Mouse (Mus musculus) embryonic facial prominence, embryonic 10.5 days (tissue): ENCODE measurements around the gene Gm21188. TPM values are rescaled to one million over a fixed set of nuclear protein-coding genes. Genes with fewer than 3 reads are reported as not detected.
A peak's percentile ranks its signal among the peaks of the same experiment; 100 is the strongest.
"Not testable (repeated sequence)": the region's sequence is repeated elsewhere in the genome, so short reads cannot be mapped to it uniquely, and the experiment has no call there.

ENCODE experiments used
- DNase-seq: peaks from one replicate; pipeline ENCODE4 v3.0.0-alpha.2; 2017; ENCODE audit warnings: low spot score
- H3K27ac ChIP-seq: fragments of 300-500 bp; sonication (generic); replicated peaks from 2 replicates; pipeline ENCODE4 v1.5.1; 2016; ENCODE audit warnings: mild to moderate bottlenecking
- H3K27me3 ChIP-seq: fragments of 300-500 bp; sonication (generic); replicated peaks from 2 replicates; pipeline ENCODE4 v1.6.1; 2016; ENCODE audit warnings: low read depth, mild to moderate bottlenecking; ENCODE audit not compliant: poor library complexity, severe bottlenecking
- H3K36me3 ChIP-seq: fragments of 300-500 bp; sonication (generic); replicated peaks from 2 replicates; pipeline ENCODE4 v1.6.1; 2016; ENCODE audit warnings: mild to moderate bottlenecking, moderate library complexity
- H3K4me1 ChIP-seq: fragments of 300-500 bp; sonication (generic); 2 replicates; pipeline ENCODE4 v1.6.1; 2016
- H3K4me3 ChIP-seq: fragments of 300-500 bp; sonication (generic); 2 replicates; pipeline ENCODE4 v1.5.1; 2016; ENCODE audit warnings: mild to moderate bottlenecking, moderate library complexity
- H3K9me3 ChIP-seq: fragments of 300-500 bp; sonication (generic); 2 replicates; pipeline ENCODE4 v1.6.1; 2016; ENCODE audit warnings: mild to moderate bottlenecking
- WGBS: fragments of 180-500 bp; shearing (Covaris S2); methylation state at CpG from one replicate; pipeline ENCODE4 v1.1.7; 2016; 5-methylcytosine and 5-hydroxymethylcytosine counted together
- polyA plus RNA-seq: library from polyadenylated mRNA; unstranded; fragments of >200 nt; fragmentation: Nextera tagmentation; extraction: Ambion mirVana; gene quantifications from 2 replicates; pipeline ENCODE4 v1.2.1, GENCODE M21; 2016

Gm21188 gene
- polyA plus RNA-seq, 1 experiment from 2014 or later, result not detected

GRCm38 (mm10) chr13:120041145-120041544, 10.8 kb downstream of the Gm21188 start:
- WGBS, result no CpG with 5 or more reads among the region's 1 CpGs
- not testable (repeated sequence) for H3K4me3 ChIP-seq, H3K27ac ChIP-seq

DNA sequence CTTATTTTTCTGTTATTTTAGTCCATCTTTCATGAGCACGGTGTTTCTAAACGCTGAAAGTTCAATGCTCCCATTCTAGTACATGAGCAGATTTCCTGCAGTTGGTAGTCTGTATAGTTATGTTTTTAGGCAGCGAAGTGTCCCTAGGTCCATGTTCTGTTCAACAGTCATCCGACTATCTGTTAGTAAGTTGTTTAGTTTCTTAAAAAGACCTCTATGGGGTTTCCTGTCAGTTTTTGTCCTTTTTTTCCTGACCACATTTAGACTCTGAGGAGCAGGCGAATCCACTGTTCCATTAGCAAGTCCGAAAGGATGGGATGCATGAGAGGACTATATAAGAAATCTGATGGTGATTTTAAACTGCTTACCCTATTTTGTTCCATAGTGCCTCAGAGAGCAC, 14.1 kb downstream of the Gm21188 start:
- H3K36me3 ChIP-seq, H3K4me1 ChIP-seq, H3K4me3 ChIP-seq, H3K27ac ChIP-seq, H3K9me3 ChIP-seq: not testable (repeated sequence)
- WGBS, result 7% methylated on average over 6 of the region's 6 CpGs
- peak; percentile 7 for DNase-seq
- peaks cover 42% of the 10 kb centered on the region for H3K27me3 ChIP-seq

More at GRCm38 (mm10) chr13:120041145-120041544, 10.8 kb downstream of the Gm21188 start:
- H3K36me3 ChIP-seq, H3K4me1 ChIP-seq, H3K9me3 ChIP-seq: not testable (repeated sequence)
- peak; percentile 28 for DNase-seq
- H3K27me3 ChIP-seq, result peaks cover 32% of the 10 kb centered on the region

GRCm38 (mm10) chr13:120036577-120037115, 15.3 kb downstream of the Gm21188 start:
- H3K9me3 ChIP-seq, H3K4me1 ChIP-seq, H3K36me3 ChIP-seq, H3K27ac ChIP-seq, H3K4me3 ChIP-seq: not testable (repeated sequence)
- 1% methylated on average over 25 of the region's 25 CpGs for WGBS
- DNase-seq, result peak; percentile 10
- peaks cover 40% of the 10 kb centered on the region for H3K27me3 ChIP-seq

GRCm38 (mm10) chr13:120035151-120035550, 16.8 kb downstream of the Gm21188 start:
- H3K4me1 ChIP-seq, DNase-seq, H3K4me3 ChIP-seq, H3K27ac ChIP-seq, H3K9me3 ChIP-seq, H3K36me3 ChIP-seq: not testable (repeated sequence)
- H3K27me3 ChIP-seq, result peaks cover 39% of the 10 kb centered on the region
- under 1% methylated on average over 13 of the region's 18 CpGs for WGBS

DNA sequence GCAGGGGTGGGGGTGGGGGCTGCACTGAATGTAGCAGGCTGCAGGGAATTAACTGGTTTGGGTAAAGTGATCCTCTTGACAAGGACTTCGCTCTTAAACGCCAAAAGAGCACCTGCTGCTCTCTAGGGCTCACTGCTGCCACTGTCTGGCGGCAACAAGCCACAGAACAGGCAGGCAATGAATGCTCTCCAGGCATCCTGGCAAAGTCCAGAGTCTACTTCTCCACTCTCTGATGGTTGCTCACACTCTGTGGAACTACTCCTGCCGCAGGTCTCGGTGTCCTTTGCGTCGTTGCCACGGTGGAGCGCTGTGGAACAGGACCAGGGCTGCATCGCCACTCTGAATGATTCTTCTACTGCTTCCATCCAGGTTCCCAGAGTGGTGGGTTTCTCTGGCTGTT, 17.4 kb downstream of the Gm21188 start:
- DNase-seq, H3K4me3 ChIP-seq, H3K4me1 ChIP-seq, H3K36me3 ChIP-seq, H3K9me3 ChIP-seq, H3K27ac ChIP-seq: not testable (repeated sequence)
- WGBS, result 0% methylated on average over 3 of the region's 10 CpGs
- H3K27me3 ChIP-seq, result peaks cover 37% of the 10 kb centered on the region

GRCm38 (mm10) chr13:120033516-120034190, 18.3 kb downstream of the Gm21188 start:
- not testable (repeated sequence) for H3K9me3 ChIP-seq, H3K36me3 ChIP-seq, H3K27ac ChIP-seq, H3K4me3 ChIP-seq, H3K4me1 ChIP-seq
- H3K27me3 ChIP-seq, result peaks cover 33% of the 10 kb centered on the region
- peak; percentile 7 for DNase-seq
- WGBS, result 2% methylated on average over 19 of the region's 19 CpGs

GRCm38 (mm10) chr13:120031676-120032075, 20.3 kb downstream of the Gm21188 start:
- not testable (repeated sequence) for H3K9me3 ChIP-seq, DNase-seq, H3K4me1 ChIP-seq, H3K4me3 ChIP-seq, H3K36me3 ChIP-seq, H3K27ac ChIP-seq
- peaks cover 19% of the 10 kb centered on the region for H3K27me3 ChIP-seq
- WGBS, result 1% methylated on average over 16 of the region's 16 CpGs

DNA sequence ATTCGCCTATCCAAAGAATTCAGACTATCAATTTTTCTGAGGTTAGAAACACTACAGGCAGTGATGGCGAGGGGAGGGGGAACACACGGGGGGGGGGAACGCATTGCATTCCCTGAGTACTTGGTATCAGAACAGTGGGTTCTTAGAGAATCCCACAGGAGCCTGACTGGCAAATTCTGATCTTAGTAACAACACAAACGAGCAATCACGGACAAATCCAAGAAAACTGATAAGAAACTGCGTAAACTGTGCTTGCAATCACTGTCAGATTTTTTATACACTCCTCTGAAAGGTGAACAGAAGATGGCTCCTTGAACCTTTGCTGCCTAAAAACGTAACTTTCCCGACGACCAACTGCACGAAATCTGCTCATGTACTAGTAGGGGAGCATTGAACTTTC, 24.6 kb downstream of the Gm21188 start:
- DNase-seq, result peak; percentile 9
- not testable (repeated sequence) for H3K36me3 ChIP-seq, H3K27ac ChIP-seq, H3K9me3 ChIP-seq, H3K4me3 ChIP-seq, H3K4me1 ChIP-seq
- WGBS, result 1% methylated on average over 11 of the region's 11 CpGs
- H3K27me3 ChIP-seq, result peaks cover 26% of the 10 kb centered on the region

GRCm38 (mm10) chr13:120026911-120027310, 25.1 kb downstream of the Gm21188 start, which contains the start of gene Gm36079:
TSS of gene Gm36079 (minus strand) at chr13:120027011.
- DNase-seq, H3K4me1 ChIP-seq, H3K36me3 ChIP-seq, H3K9me3 ChIP-seq, H3K27ac ChIP-seq, H3K4me3 ChIP-seq: not testable (repeated sequence)
- 0% methylated on average over 6 of the region's 17 CpGs for WGBS
- H3K27me3 ChIP-seq, result peaks cover 26% of the 10 kb centered on the region

DNA sequence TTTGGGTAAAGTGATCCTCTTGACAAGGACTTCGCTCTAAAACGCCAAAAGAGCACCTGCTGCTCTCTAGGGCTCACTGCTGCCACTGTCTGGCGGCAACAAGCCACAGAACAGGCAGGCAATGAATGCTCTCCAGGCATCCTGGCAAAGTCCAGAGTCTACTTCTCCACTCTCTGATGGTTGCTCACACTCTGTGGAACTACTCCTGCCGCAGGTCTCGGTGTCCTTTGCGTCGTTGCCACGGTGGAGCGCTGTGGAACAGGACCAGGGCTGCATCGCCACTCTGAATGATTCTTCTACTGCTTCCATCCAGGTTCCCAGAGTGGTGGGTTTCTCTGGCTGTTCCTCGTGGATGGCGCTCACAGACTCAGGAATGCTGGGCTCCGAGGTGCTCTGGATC, 25.6 kb downstream of the Gm21188 start:
- DNase-seq, H3K9me3 ChIP-seq, H3K4me1 ChIP-seq, H3K36me3 ChIP-seq, H3K4me3 ChIP-seq, H3K27ac ChIP-seq: not testable (repeated sequence)
- WGBS, result 0% methylated on average over 3 of the region's 13 CpGs
- peaks cover 26% of the 10 kb centered on the region for H3K27me3 ChIP-seq

- not testable (repeated sequence) for H3K27ac ChIP-seq, H3K36me3 ChIP-seq, H3K4me1 ChIP-seq, H3K4me3 ChIP-seq, H3K9me3 ChIP-seq
- WGBS, result 8% methylated on average over 4 of the region's 4 CpGs
- peaks cover 26% of the 10 kb centered on the region for H3K27me3 ChIP-seq
- peak; percentile 6 for DNase-seq
Measured at GRCm38 (mm10) chr13:120025576-120025975, 26.4 kb downstream of the Gm21188 start.

GRCm38 (mm10) chr13:120025004-120025403, 27.0 kb downstream of the Gm21188 start:
- not testable (repeated sequence) for H3K4me1 ChIP-seq, H3K36me3 ChIP-seq, H3K27ac ChIP-seq, H3K4me3 ChIP-seq, H3K9me3 ChIP-seq
- peaks cover 30% of the 10 kb centered on the region for H3K27me3 ChIP-seq
- 2% methylated on average over 21 of the region's 21 CpGs for WGBS
- DNase-seq, result peak; percentile 8

DNA sequence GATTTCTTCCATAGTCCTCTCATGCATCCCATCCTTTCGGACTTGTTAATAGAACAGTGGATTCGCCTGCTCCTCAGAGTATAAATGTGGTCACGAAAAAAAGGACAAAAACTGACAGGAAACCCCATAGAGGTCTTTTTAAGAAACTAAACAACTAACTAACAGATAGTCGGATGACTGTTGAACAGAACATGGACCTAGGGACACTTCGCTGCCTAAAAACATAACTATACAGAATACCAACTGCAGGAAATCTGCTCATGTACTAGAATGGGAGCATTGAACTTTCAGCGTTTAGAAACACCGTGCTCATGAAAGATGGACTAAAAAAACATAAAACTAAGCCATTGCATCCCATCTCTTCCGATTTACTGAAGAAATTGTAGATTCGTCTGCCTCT, 27.4 kb downstream of the Gm21188 start:
- not testable (repeated sequence) for H3K4me3 ChIP-seq, H3K9me3 ChIP-seq, H3K4me1 ChIP-seq, H3K36me3 ChIP-seq, H3K27ac ChIP-seq
- DNase-seq, result peak; percentile 8
- peaks cover 30% of the 10 kb centered on the region for H3K27me3 ChIP-seq
- WGBS, result 9% methylated on average over 9 of the region's 9 CpGs
